Mouse (Mus musculus) layer of hippocampus, postnatal 36 days (tissue): Measurements from ENCODE around the gene Crybg3. TPM values are rescaled to one million over a fixed set of nuclear protein-coding genes. Genes with fewer than 3 reads are reported as not detected.

Source experiments
- DNase-seq, 2 experiments: peaks; one replicate each; pipeline ENCODE4 v3.0.0; 2022
- total RNA-seq, 2 experiments: library from RNA; stranded (reverse); gene quantifications; 2 replicates each; pipeline ENCODE4 v1.2.3; 2021

Crybg3 gene
- total RNA-seq, 2 experiments from 2014 or later = 4.7 TPM

GRCm38 (mm10) chr16:59448181-59448580 lies 152.6 kb downstream of the Crybg3 start:
- peak; percentile 16 to 28 for DNase-seq

DNA sequence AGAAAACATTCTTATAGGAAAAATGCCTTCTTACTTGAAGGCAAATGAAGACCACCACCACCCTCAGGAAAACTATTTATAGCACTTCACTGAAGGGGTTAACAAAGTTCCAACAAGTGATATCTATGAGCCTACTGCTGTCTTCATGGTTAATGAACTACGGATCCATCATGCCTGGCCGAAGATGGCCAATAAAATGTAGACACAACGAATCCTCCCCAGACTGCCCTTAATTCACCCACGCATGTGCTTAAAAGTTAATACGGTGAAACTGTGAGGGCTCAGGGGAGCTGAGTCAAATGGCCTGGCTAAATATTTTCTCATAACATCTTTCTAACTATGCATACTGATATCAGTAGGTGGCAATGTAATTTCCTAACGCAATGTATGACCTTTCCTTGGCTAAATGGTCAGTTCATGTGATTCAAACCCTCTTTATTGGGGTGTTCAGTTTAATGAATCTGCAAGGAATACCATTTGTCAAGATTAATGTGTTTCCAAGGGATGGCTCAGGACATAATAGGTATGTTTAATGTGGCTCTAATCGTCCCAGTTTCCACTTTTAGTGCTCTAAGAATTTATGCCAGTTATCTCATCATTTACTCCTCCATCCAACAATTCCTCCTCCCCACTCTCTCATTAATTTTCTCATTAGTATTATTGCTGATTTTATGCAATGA lies 155.8 kb downstream of the Crybg3 start:
- DNase-seq = no peak

Other genes with a start within 250 kb of the Crybg3 start
- not detected for gene Olfr209, start 237.0 kb downstream of the Crybg3 start, total RNA-seq
- not detected for gene Gabrr3, start 193.6 kb downstream of the Crybg3 start, total RNA-seq
- 10 to 100 TPM; 16.8 to 17.1 TPM for gene Riox2, start 129.2 kb downstream of the Crybg3 start, total RNA-seq
- gene Arl6, start 38.4 kb upstream of the Crybg3 start, total RNA-seq = 10 to 100 TPM; 28.3 to 30.4 TPM